Mouse (Mus musculus) liver, postnatal 0 days (tissue): ENCODE results near the gene Dll3.

ENCODE experiments used
- CTCF ChIP-seq: sonication (generic); IDR thresholded peaks from 2 replicates; pipeline ENCODE4 v1.5.1; 2016; ENCODE audit warnings: antibody characterized with exemption, low read depth
- EP300 ChIP-seq: IDR thresholded peaks from 2 replicates; pipeline ENCODE4 v1.6.1; 2016; ENCODE audit warnings: antibody characterized with exemption, low read depth, mild to moderate bottlenecking

GRCm38 (mm10) chr7:28338108-28338998, 36.3 kb upstream of the Dll3 start, which contains the start of gene Supt5:
- TF ChIP-seq CTCF (no peak; the same call in none of the 2 replicates), EP300 (peak; percentile 88)
